Mouse (Mus musculus): Measurements from ENCODE around the gene Diaph3.

- TF ChIP-seq NRF1 (IDR thresholded peaks at IDR 0.05; ENCODE audit: low read depth, low read length), result no peak
- TF ChIP-seq ZC3H11A (IDR thresholded peaks at IDR 0.05; ENCODE audit: low read depth, low read length), result no peak
- no peak for TF ChIP-seq CTCF (conservative IDR thresholded peaks at IDR 0.05 in 1 of 2, IDR thresholded peaks at IDR 0.05 in 1 of 2; ENCODE audit: low read depth in 2 of 2, low read length in 2 of 2)
Observed at GRCm38 (mm10) chr14:86764286-86764685, 376.7 kb downstream of the Diaph3 start.
